In genomic region chr4:82592086-82593030, GRCm38 (mm10) we compare ENCODE assay signal across 9 mouse cellular contexts.
DNase-seq lines count a peak whose midpoint lies in the region; ATAC-seq lines count a peak whose summit lies in the region.
"Had no signal": no experiment of that assay in that cellular context is flagged by ENCODE, and none has a peak within 500 bp of the region (broad histone marks: within the 10 kb centered on the region; RNA-seq: fewer than 3 reads in every experiment).

No protein-coding gene starts in this region.

- ATAC-seq in monocyte, adult 5-6 weeks (replicated peaks; ENCODE audit: insufficient number of reproducible peaks, low FRiP score, low TSS enrichment, poor library complexity, severe bottlenecking): no peak

- peak; percentile 70 for DNase-seq in lung, postnatal 10 days
- no peak for DNase-seq in lung, postnatal 25 days (ENCODE audit: low spot score)
- peak; percentile 92 for DNase-seq in cerebellum, adult 9-10 months
- DNase-seq in gastrocnemius, adult 18-20 months (ENCODE audit: low spot score): peak; percentile 71
- peak; percentile 36 to 45 for DNase-seq in left cerebral cortex, postnatal 36 days (ENCODE audit: low spot score in 2 of 2)
- no peak for DNase-seq in thymus, postnatal 36 days
- DNase-seq in B cell, adult 2 months: no peak
- DNase-seq: liver, embryonic 13.5 days had no signal

- intact Hi-C loops in left cerebral cortex, postnatal 36 days (cut with DNase I): no loop called here

Comparison
In these comparisons a context has a peak if more than half of its experiments do, and no peak if none do; other contexts are left out.
1. DNase-seq: peak in lung, postnatal 10 days (single experiment), cerebellum, adult 9-10 months (single experiment), gastrocnemius, adult 18-20 months (single experiment) and left cerebral cortex, postnatal 36 days (2 of 2); none in lung, postnatal 25 days (single experiment), thymus, postnatal 36 days (0 of 2) and B cell, adult 2 months (0 of 2).